Mouse (Mus musculus) embryo, embryonic 10 days (tissue): ENCODE measurements around the gene Pkd1.

Source experiments
- DNase-seq: peaks from one replicate; pipeline ENCODE4 v3.0.0-alpha.2; 2015; ENCODE audit warnings: low spot score

The Pkd1 gene

DNA sequence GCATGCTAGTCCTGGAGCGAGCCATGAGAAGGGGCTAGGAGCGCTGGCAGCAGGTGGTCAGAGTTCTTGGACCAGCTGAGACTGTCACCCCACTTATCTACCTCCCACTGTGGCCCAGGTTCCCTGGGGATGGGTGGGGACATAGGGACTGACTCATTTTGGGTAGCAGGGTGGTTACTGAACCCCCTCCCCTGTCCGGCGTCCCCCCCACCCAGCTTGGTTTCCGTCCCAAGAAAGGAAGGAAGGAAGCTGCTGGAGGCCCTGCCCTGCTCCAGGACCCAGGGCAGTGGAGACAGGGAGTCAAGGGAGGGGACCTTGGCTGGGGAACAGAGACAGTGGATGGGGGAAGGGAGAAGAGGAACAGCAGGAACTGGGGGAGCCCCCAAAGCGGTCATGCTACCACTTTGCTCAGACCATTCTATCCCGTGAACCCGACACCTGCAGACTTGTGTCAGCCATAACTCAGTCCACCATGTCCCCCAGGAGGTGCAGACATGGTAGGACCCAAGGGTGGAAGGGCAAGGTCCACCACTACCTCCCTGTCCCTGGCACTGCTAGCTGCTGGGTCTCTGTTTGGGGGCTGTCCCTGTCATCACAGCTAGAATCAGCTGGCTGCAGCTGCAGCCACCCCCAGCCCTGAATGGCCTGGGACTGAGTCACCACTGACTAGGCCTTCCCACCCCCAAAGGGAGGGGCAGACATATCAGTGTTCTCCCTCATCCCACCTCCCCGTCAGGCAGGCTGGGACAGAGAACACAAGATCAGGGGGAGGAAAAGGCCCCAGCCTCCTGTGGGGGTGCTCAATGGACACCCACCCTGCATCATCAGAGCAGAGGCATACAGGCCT is 95.5 kb downstream of the Pkd1 start:
- no peak for DNase-seq

DNA sequence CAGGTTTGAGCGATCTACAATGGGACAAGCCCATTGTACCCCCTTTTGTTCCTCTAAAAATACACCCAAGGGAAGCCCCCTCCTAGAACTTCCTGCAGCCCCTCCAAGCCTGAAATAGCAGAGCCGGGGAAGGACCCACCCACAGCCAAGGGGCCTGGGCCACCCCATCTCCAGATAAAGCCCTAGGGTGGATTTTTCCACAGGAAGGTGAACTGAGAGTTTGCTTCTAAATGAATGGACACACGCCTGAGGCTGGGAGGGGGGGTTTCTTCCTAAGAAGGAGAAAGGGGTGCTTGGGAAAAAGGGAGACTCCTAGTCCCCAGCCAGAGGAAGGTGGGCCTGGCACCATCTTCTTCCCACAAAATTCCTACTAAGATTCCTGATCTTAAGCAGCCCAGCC is 96.3 kb downstream of the Pkd1 start:
- no peak for DNase-seq
